Mouse (Mus musculus) liver, embryonic 12.5 days (tissue): ENCODE measurements around the gene Adamtsl1. TPM values are rescaled to one million over a fixed set of nuclear protein-coding genes. Genes with fewer than 3 reads are reported as not detected.

ENCODE experiments used
- ATAC-seq: fragments of 200-750 bp; cut with Nextera tagmentation; 2 replicates; pipeline ENCODE4 v1.8.0; 2017; ENCODE audit warnings: moderate number of reproducible peaks, mild to moderate bottlenecking, moderate library complexity
- H3K27ac ChIP-seq: fragments of 300-500 bp; sonication (generic); 2 replicates; pipeline ENCODE4 v1.5.1; 2016; ENCODE audit warnings: mild to moderate bottlenecking
- H3K27me3 ChIP-seq: fragments of 300-500 bp; sonication (generic); replicated peaks from 2 replicates; pipeline ENCODE4 v1.6.1; 2016; ENCODE audit warnings: mild to moderate bottlenecking, moderate library complexity
- H3K36me3 ChIP-seq: fragments of 300-500 bp; sonication (generic); 2 replicates; pipeline ENCODE4 v1.6.1; 2016; ENCODE audit warnings: mild to moderate bottlenecking, moderate library complexity
- H3K4me1 ChIP-seq: fragments of 300-500 bp; sonication (generic); 2 replicates; pipeline ENCODE4 v1.6.1; 2016
- H3K4me2 ChIP-seq: fragments of 300-500 bp; sonication (generic); 2 replicates; pipeline ENCODE4 v1.6.1; 2016; ENCODE audit warnings: mild to moderate bottlenecking, moderate library complexity
- H3K4me3 ChIP-seq: fragments of 300-500 bp; sonication (generic); 2 replicates; pipeline ENCODE4 v1.5.1; 2016; ENCODE audit warnings: mild to moderate bottlenecking, moderate library complexity
- H3K9ac ChIP-seq: fragments of 300-500 bp; sonication (generic); 2 replicates; pipeline ENCODE4 v1.6.1; 2016; ENCODE audit warnings: mild to moderate bottlenecking, moderate library complexity
- H3K9me3 ChIP-seq: fragments of 300-500 bp; sonication (generic); replicated peaks from 2 replicates; pipeline ENCODE4 v1.6.1; 2016; ENCODE audit warnings: mild to moderate bottlenecking, moderate library complexity
- WGBS: fragments of 180-500 bp; shearing (Covaris S2); methylation state at CpG from one replicate; pipeline ENCODE4 v1.1.7; 2016; ENCODE audit not compliant: insufficient replicate concordance; 5-methylcytosine and 5-hydroxymethylcytosine counted together
- polyA plus RNA-seq: library from polyadenylated mRNA; unstranded; fragments of >200 nt; fragmentation: Nextera tagmentation; extraction: Ambion mirVana; gene quantifications from 2 replicates; pipeline ENCODE4 v1.2.1, GENCODE M21; 2016

Gene Adamtsl1
- polyA plus RNA-seq, 1 experiment from 2014 or later: 2.4 TPM

GRCm38 (mm10) chr4:86359398-86359797 is 845.4 kb downstream of the Adamtsl1 start:
- Histone ChIP-seq H3K4me2 (no peak overlapping the region), H3K4me1 (no peaks in the 10 kb centered on the region), H3K27ac (no peak overlapping the region), H3K27me3 (no peaks in the 10 kb centered on the region), H3K4me3 (no peak overlapping the region), H3K9me3 (no peaks in the 10 kb centered on the region), H3K9ac (no peak overlapping the region), H3K36me3 (no peaks in the 10 kb centered on the region)
- 63% methylated on average over 5 of the region's 5 CpGs for WGBS
- ATAC-seq: no peak

GRCm38 (mm10) chr4:86369055-86369454 is 855.1 kb downstream of the Adamtsl1 start:
- no peak overlapping the region for H3K9ac ChIP-seq
- no peaks in the 10 kb centered on the region for H3K9me3 ChIP-seq
- no peaks in the 10 kb centered on the region for H3K4me1 ChIP-seq
- no peak overlapping the region for H3K27ac ChIP-seq
- 69% methylated on average over 8 of the region's 8 CpGs for WGBS
- H3K27me3 ChIP-seq: no peaks in the 10 kb centered on the region
- no peaks in the 10 kb centered on the region for H3K36me3 ChIP-seq
- ATAC-seq: no peak
- no peak overlapping the region for H3K4me2 ChIP-seq
- H3K4me3 ChIP-seq: no peak overlapping the region

- 57% methylated on average over 2 of the region's 2 CpGs for WGBS
- Histone ChIP-seq H3K4me3 (no peak overlapping the region), H3K4me1 (no peaks in the 10 kb centered on the region), H3K4me2 (no peak overlapping the region), H3K27me3 (no peaks in the 10 kb centered on the region), H3K36me3 (no peaks in the 10 kb centered on the region), H3K9me3 (no peaks in the 10 kb centered on the region), H3K9ac (no peak overlapping the region), H3K27ac (no peak overlapping the region)
- ATAC-seq: no peak
These were observed 859.2 kb downstream of the Adamtsl1 start for GRCm38 (mm10) chr4:86373166-86373565.

DNA sequence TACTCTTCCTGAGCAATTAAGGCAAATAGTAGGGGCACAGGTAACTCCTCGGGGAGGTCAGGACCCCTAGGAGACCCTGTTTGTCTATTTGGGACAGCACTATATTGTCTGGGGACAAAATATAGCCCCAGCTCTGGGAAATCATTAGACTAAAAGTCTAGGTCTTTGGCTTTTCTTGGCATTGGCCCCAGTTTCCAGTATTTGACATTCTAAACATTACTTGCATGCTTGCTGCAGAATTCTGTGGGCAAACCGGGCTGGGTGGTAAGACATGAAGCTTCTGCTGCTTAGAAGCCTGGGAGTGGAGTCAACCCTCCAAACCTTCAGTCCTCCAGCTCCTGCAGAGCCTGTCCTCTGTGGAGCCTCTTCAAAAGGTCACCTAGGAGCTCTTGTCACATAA is 869.2 kb downstream of the Adamtsl1 start:
- H3K36me3 ChIP-seq: no peaks in the 10 kb centered on the region
- no peaks in the 10 kb centered on the region for H3K4me1 ChIP-seq
- H3K9me3 ChIP-seq: no peaks in the 10 kb centered on the region
- ATAC-seq: no peak
- H3K27ac ChIP-seq: no peak overlapping the region
- WGBS: 62% methylated on average over 2 of the region's 2 CpGs
- H3K4me3 ChIP-seq: no peak overlapping the region
- no peaks in the 10 kb centered on the region for H3K27me3 ChIP-seq
- H3K9ac ChIP-seq: no peak overlapping the region
- no peak overlapping the region for H3K4me2 ChIP-seq

DNA sequence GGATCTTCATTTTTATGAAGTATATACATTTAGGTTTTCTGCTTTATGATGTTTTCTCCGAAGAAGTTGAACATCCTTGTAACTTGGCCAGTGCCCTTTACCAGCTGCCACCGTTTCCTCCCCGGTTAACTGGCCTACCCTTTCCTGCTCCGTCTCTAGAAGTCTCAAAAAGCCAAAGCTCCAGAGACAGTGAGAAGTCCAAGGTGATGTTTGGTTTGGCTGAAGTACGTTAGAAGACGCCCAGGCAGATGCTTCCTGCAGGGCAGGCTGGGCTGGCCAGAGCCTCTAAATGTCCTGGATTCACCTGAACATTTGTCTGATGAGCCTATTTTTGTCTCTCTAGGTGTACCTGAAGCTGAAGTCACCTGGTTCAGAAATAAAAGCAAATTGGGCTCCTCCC is 871.1 kb downstream of the Adamtsl1 start:
- 66% methylated on average over 6 of the region's 6 CpGs for WGBS

DNA sequence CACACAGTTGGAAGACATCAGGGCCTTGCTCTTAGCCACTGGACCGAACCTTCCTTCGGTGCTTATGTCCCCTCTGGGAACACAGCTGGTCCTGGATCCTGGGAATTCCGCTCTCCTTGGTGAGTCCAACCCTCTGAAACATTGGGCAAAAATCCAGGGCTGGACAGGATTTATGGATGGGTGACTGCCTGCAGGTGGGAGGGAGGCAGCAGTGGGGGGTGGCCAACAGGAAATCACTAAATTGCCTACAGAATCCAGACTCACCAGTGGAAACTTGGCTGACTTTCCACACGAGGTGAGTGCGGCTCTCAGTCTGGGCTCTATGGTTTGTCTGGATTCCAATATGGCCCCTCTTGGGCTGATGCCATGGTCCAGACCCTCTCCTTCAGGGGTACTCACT is 874.5 kb downstream of the Adamtsl1 start:
- H3K9ac ChIP-seq: no peak overlapping the region
- H3K4me2 ChIP-seq: no peak overlapping the region
- H3K4me1 ChIP-seq: no peaks in the 10 kb centered on the region
- no peak for ATAC-seq
- H3K9me3 ChIP-seq: no peaks in the 10 kb centered on the region
- no peak overlapping the region for H3K4me3 ChIP-seq
- no peak overlapping the region for H3K27ac ChIP-seq
- no peaks in the 10 kb centered on the region for H3K27me3 ChIP-seq
- no peaks in the 10 kb centered on the region for H3K36me3 ChIP-seq
- WGBS: 72% methylated on average over 5 of the region's 5 CpGs

More for the DNA sequence above, 871.1 kb downstream of the Adamtsl1 start:
- Histone ChIP-seq H3K4me3 (no peak overlapping the region), H3K4me1 (no peaks in the 10 kb centered on the region), H3K9ac (no peak overlapping the region), H3K9me3 (no peaks in the 10 kb centered on the region), H3K27me3 (no peaks in the 10 kb centered on the region), H3K4me2 (no peak overlapping the region), H3K36me3 (no peaks in the 10 kb centered on the region), H3K27ac (no peak overlapping the region)
- no peak for ATAC-seq

- no peak for ATAC-seq
- no peaks in the 10 kb centered on the region for H3K27me3 ChIP-seq
- 54% methylated on average over 3 of the region's 3 CpGs for WGBS
These were observed 877.2 kb downstream of the Adamtsl1 start for GRCm38 (mm10) chr4:86391176-86391575.

DNA sequence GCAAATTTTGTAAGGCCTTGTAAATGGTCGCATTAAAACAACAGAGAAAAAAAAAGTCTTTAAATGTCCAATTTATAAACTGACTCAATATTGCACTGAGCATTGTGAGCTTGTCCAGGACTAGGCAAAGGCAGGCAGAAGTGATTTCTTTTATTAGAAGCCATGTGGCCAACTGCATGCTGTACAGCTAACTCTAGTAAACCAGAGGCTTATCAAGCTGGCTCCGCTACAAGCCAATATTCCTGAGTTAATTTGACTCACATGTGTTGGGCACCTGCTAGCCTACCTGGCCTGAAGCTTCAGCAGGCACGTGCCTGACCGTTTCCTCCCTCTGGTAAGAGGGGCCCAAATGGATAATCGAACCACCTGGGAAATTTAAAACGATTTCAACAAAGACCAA is 881.7 kb downstream of the Adamtsl1 start:
- no peaks in the 10 kb centered on the region for H3K27me3 ChIP-seq
- no peak overlapping the region for H3K9ac ChIP-seq
- H3K4me3 ChIP-seq: no peak overlapping the region
- H3K36me3 ChIP-seq: no peaks in the 10 kb centered on the region
- H3K9me3 ChIP-seq: no peaks in the 10 kb centered on the region
- no peaks in the 10 kb centered on the region for H3K4me1 ChIP-seq
- no peak for ATAC-seq
- no peak overlapping the region for H3K27ac ChIP-seq
- WGBS: 64% methylated on average over 6 of the region's 6 CpGs
- H3K4me2 ChIP-seq: no peak overlapping the region

More at GRCm38 (mm10) chr4:86391176-86391575, 877.2 kb downstream of the Adamtsl1 start:
- Histone ChIP-seq H3K9ac (no peak overlapping the region), H3K4me1 (no peaks in the 10 kb centered on the region), H3K27ac (no peak overlapping the region), H3K9me3 (no peaks in the 10 kb centered on the region), H3K4me3 (no peak overlapping the region), H3K4me2 (no peak overlapping the region), H3K36me3 (no peaks in the 10 kb centered on the region)

GRCm38 (mm10) chr4:86396672-86397288 is 882.8 kb downstream of the Adamtsl1 start:
- Histone ChIP-seq H3K36me3 (no peaks in the 10 kb centered on the region), H3K27ac (no peak overlapping the region), H3K4me1 (no peaks in the 10 kb centered on the region), H3K9me3 (no peaks in the 10 kb centered on the region), H3K4me3 (no peak overlapping the region), H3K9ac (no peak overlapping the region), H3K27me3 (no peaks in the 10 kb centered on the region), H3K4me2 (no peak overlapping the region)
- WGBS: 48% methylated on average over 7 of the region's 7 CpGs
- ATAC-seq: no peak

GRCm38 (mm10) chr4:86397470-86397869 is 883.5 kb downstream of the Adamtsl1 start:
- Histone ChIP-seq H3K27ac (no peak overlapping the region), H3K4me1 (no peaks in the 10 kb centered on the region), H3K36me3 (no peaks in the 10 kb centered on the region), H3K4me3 (no peak overlapping the region), H3K9me3 (no peaks in the 10 kb centered on the region), H3K27me3 (no peaks in the 10 kb centered on the region), H3K9ac (no peak overlapping the region), H3K4me2 (no peak overlapping the region)
- WGBS: 69% methylated on average over 2 of the region's 2 CpGs
- no peak for ATAC-seq

DNA sequence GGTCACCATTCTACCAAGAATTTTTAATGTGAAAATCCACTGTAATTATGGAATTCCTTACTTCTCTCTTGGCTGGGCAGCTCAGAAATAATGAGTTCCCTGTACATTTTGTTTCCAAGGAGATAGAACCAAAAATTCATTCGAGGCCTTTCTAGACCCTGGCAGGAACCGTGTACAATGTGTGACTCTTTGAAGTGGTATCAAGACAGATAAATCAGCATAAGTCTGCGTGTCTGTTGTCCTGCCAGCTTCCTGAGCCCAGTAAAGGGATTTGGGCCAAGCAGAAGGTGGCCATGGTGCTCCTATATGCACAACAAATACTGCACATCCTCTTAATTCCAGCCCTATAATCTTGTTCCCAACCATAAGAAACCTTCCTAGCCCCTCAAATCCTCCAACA is 887.1 kb downstream of the Adamtsl1 start:
- 56% methylated on average over 3 of the region's 3 CpGs for WGBS

GRCm38 (mm10) chr4:86406501-86407199 is 892.7 kb downstream of the Adamtsl1 start:
- no peaks in the 10 kb centered on the region for H3K27me3 ChIP-seq
- no peak overlapping the region for H3K9ac ChIP-seq
- no peaks in the 10 kb centered on the region; the same call in 1 of the 2 replicates for H3K4me1 ChIP-seq
- no peaks in the 10 kb centered on the region for H3K36me3 ChIP-seq
- ATAC-seq: no peak
- H3K9me3 ChIP-seq: no peaks in the 10 kb centered on the region
- H3K4me3 ChIP-seq: no peak overlapping the region
- no peak overlapping the region for H3K4me2 ChIP-seq
- 58% methylated on average over 7 of the region's 7 CpGs for WGBS
- H3K27ac ChIP-seq: no peak overlapping the region

More for the DNA sequence above, 887.1 kb downstream of the Adamtsl1 start:
- no peaks in the 10 kb centered on the region for H3K36me3 ChIP-seq
- H3K27ac ChIP-seq: no peak overlapping the region
- no peaks in the 10 kb centered on the region for H3K4me1 ChIP-seq
- H3K4me2 ChIP-seq: no peak overlapping the region
- H3K9ac ChIP-seq: no peak overlapping the region
- H3K9me3 ChIP-seq: no peaks in the 10 kb centered on the region
- H3K4me3 ChIP-seq: no peak overlapping the region
- no peaks in the 10 kb centered on the region for H3K27me3 ChIP-seq
- no peak for ATAC-seq
